Mouse (Mus musculus) cerebellum, postnatal 36 days (tissue): ENCODE measurements at regions not wholly inside any gene's neighbourhood (a gene's known extent, or its start where the extent isn't known, plus 50 kb on each side); places are given as distances from the start of the nearest gene placed in this dataset.

ENCODE experiments used
- DNase-seq, 2 experiments: peaks; one replicate each; pipeline ENCODE4 v3.0.0; 2021 to 2022; ENCODE audit warnings: mixed read lengths in 2 of 2

GRCm38 (mm10) chr14:24731872-24732525 is 245.1 kb downstream of the Rps24 start:
- no peak for DNase-seq

- no peak for DNase-seq
These were observed 246.4 kb downstream of the Rps24 start for GRCm38 (mm10) chr14:24733326-24733725.

GRCm38 (mm10) chr14:24738869-24739268 is 251.9 kb downstream of the Rps24 start:
- DNase-seq = no peak

- DNase-seq = no peak
These were observed 257.5 kb downstream of the Rps24 start for GRCm38 (mm10) chr14:24744451-24744850.

GRCm38 (mm10) chr14:24745730-24746129 is 258.8 kb downstream of the Rps24 start:
- no peak for DNase-seq

- no peak for DNase-seq
These were observed 260.5 kb downstream of the Rps24 start for GRCm38 (mm10) chr14:24747471-24747795.

- DNase-seq = no peak
These were observed 261.0 kb downstream of the Rps24 start for GRCm38 (mm10) chr14:24747796-24748496.

- DNase-seq = no peak
These were observed 261.6 kb downstream of the Rps24 start for GRCm38 (mm10) chr14:24748497-24748862.

- no peak for DNase-seq
These were observed 262.4 kb downstream of the Rps24 start for GRCm38 (mm10) chr14:24749313-24749712.

GRCm38 (mm10) chr14:24751227-24751626 is 264.3 kb downstream of the Rps24 start:
- DNase-seq = no peak

- no peak for DNase-seq
These were observed 267.8 kb downstream of the Rps24 start for GRCm38 (mm10) chr14:24754753-24755152.

GRCm38 (mm10) chr14:24755426-24756117 is 268.6 kb downstream of the Rps24 start:
- DNase-seq = no peak

- DNase-seq = no peak
These were observed 270.4 kb downstream of the Rps24 start for GRCm38 (mm10) chr14:24757302-24757701.

GRCm38 (mm10) chr14:24757843-24758242 is 270.9 kb downstream of the Rps24 start:
- no peak for DNase-seq

- DNase-seq = no peak
These were observed 274.0 kb downstream of the Rps24 start for GRCm38 (mm10) chr14:24760926-24761325.

- DNase-seq = no peak
These were observed 275.7 kb downstream of the Rps24 start for GRCm38 (mm10) chr14:24762468-24763274.

- no peak for DNase-seq
These were observed 276.4 kb downstream of the Rps24 start for GRCm38 (mm10) chr14:24763275-24763812.

GRCm38 (mm10) chr14:24763845-24764244 is 276.9 kb downstream of the Rps24 start:
- DNase-seq = no peak

- no peak for DNase-seq
These were observed 279.3 kb downstream of the Rps24 start for GRCm38 (mm10) chr14:24766260-24766659.

GRCm38 (mm10) chr14:24766690-24767089 is 279.8 kb downstream of the Rps24 start:
- DNase-seq = no peak

GRCm38 (mm10) chr14:24767316-24767715 is 280.4 kb downstream of the Rps24 start:
- DNase-seq = no peak

- DNase-seq = no peak
These were observed 281.0 kb downstream of the Rps24 start for GRCm38 (mm10) chr14:24767964-24768363.

GRCm38 (mm10) chr14:24769451-24769850 is 282.5 kb downstream of the Rps24 start:
- no peak for DNase-seq
